Mouse (Mus musculus): ENCODE results near the gene Gm45337. TPM values are rescaled to one million over a fixed set of nuclear protein-coding genes. Genes with fewer than 3 reads are reported as not detected.

Gene Gm45337
- polyA plus RNA-seq, 1 experiment from 2014 or later: not detected

Other genes with a start within 250 kb of the Gm45337 start
- gene Tollip, start 226.1 kb downstream of the Gm45337 start, polyA plus RNA-seq (2015; fragmentation: Nextera tagmentation; extraction: Ambion mirVana): 96.0 and 101 TPM in 2 replicates
- gene Brsk2, start 194.9 kb downstream of the Gm45337 start, polyA plus RNA-seq (2015; fragmentation: Nextera tagmentation; extraction: Ambion mirVana): 22.7 and 26.5 TPM in 2 replicates
- gene Mob2, start 83.5 kb downstream of the Gm45337 start, polyA plus RNA-seq (2015; fragmentation: Nextera tagmentation; extraction: Ambion mirVana): 53.2 and 54.2 TPM in 2 replicates
- 84.9 and 98.7 TPM in 2 replicates for gene Dusp8, start 48.8 kb downstream of the Gm45337 start, polyA plus RNA-seq (2015; fragmentation: Nextera tagmentation; extraction: Ambion mirVana)
- 0.34 TPM in 1 of 2 replicates, not detected in the other for gene Gm45618, start 23.9 kb downstream of the Gm45337 start, polyA plus RNA-seq (2015; fragmentation: Nextera tagmentation; extraction: Ambion mirVana)
- gene Gm39115, start 8.6 kb downstream of the Gm45337 start, polyA plus RNA-seq (2015; fragmentation: Nextera tagmentation; extraction: Ambion mirVana): not detected in 2 replicates
- gene Gm29735, start 12.5 kb upstream of the Gm45337 start, polyA plus RNA-seq (2015; fragmentation: Nextera tagmentation; extraction: Ambion mirVana): not detected in 2 replicates
- gene Gm4553, start 21.1 kb upstream of the Gm45337 start, polyA plus RNA-seq (2015; fragmentation: Nextera tagmentation; extraction: Ambion mirVana): not detected in 2 replicates
- not detected in 2 replicates for gene Krtap5-2, start 31.4 kb upstream of the Gm45337 start, polyA plus RNA-seq (2015; fragmentation: Nextera tagmentation; extraction: Ambion mirVana)
- not detected in 2 replicates for gene Gm10153, start 45.8 kb upstream of the Gm45337 start, polyA plus RNA-seq (2015; fragmentation: Nextera tagmentation; extraction: Ambion mirVana)
- gene Krtap5-3, start 56.8 kb upstream of the Gm45337 start, polyA plus RNA-seq (2015; fragmentation: Nextera tagmentation; extraction: Ambion mirVana): not detected in 2 replicates
- gene Gm7579, start 67.3 kb upstream of the Gm45337 start, polyA plus RNA-seq (2015; fragmentation: Nextera tagmentation; extraction: Ambion mirVana): not detected in 2 replicates
- not detected in 2 replicates for gene Krtap5-5, start 85.4 kb upstream of the Gm45337 start, polyA plus RNA-seq (2015; fragmentation: Nextera tagmentation; extraction: Ambion mirVana)
- gene Gm40460, start 96.5 kb upstream of the Gm45337 start, polyA plus RNA-seq (2015; fragmentation: Nextera tagmentation; extraction: Ambion mirVana): not detected in 2 replicates
- not detected in 2 replicates for gene Gm2431, start 113.7 kb upstream of the Gm45337 start, polyA plus RNA-seq (2015; fragmentation: Nextera tagmentation; extraction: Ambion mirVana)
- not detected in 2 replicates for gene Gm4559, start 129.8 kb upstream of the Gm45337 start, polyA plus RNA-seq (2015; fragmentation: Nextera tagmentation; extraction: Ambion mirVana)
- not detected in 2 replicates for gene Krtap5-1, start 152.5 kb upstream of the Gm45337 start, polyA plus RNA-seq (2015; fragmentation: Nextera tagmentation; extraction: Ambion mirVana)
- gene Krtap5-4, start 158.9 kb upstream of the Gm45337 start, polyA plus RNA-seq (2015; fragmentation: Nextera tagmentation; extraction: Ambion mirVana): not detected in 2 replicates
- 2.6 and 3.8 TPM in 2 replicates for gene Ifitm10, start 229.1 kb upstream of the Gm45337 start, polyA plus RNA-seq (2015; fragmentation: Nextera tagmentation; extraction: Ambion mirVana)
- gene Gm49369, start 238.1 kb upstream of the Gm45337 start, polyA plus RNA-seq (2015; fragmentation: Nextera tagmentation; extraction: Ambion mirVana): not detected in 2 replicates
- gene Ctsd, start 243.4 kb upstream of the Gm45337 start, polyA plus RNA-seq (2015; fragmentation: Nextera tagmentation; extraction: Ambion mirVana): 203 and 208 TPM in 2 replicates

Measured in forebrain, embryonic 16.5 days (tissue).